Mouse (Mus musculus): ENCODE results near the gene Unc5cl.

The Unc5cl gene

DNA sequence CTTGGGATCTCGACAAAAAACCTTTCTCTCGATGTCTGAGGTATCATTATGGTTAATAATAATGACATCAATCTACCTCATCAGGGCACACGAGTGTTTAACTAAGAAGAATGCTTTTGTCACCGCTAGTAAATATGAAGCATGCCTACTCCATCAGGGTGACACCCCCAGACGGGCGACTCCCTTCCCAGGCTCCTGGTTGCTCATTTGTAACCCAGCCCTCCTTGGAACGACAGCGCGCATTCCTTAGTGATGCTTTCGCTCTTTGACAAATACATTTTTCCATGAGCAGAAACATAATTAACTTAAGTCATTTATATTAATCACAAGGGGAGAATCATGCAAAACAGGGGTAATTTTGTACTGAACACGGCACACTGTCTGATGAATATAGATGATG is 88.0 kb downstream of the Unc5cl start:
- DNase-seq: peak; percentile 26 to 53

DNA sequence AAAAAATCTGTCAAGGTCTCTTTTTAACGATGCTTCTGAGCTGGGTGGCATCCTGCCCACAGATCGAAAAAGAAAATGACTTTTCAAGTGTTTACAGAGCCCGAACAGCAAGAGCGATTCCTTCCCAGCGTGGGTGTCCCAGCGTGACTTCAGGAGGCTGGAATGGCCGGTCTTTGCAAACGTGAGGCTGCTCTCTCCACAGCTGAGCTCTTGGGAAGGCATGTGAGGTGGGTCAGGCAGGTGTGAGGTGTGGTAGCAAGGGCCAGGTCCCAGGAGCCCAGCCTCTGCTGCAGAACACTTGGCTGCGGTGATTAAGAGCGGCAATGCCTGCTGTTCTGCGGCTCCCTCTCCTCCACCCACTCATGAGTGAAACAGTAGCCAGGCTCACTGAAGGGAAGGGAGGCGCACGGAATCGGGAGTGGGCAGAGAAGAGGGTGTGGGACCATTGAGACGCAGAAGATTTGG is 88.6 kb downstream of the Unc5cl start:
- DNase-seq: peak; percentile 24 to 39

DNA sequence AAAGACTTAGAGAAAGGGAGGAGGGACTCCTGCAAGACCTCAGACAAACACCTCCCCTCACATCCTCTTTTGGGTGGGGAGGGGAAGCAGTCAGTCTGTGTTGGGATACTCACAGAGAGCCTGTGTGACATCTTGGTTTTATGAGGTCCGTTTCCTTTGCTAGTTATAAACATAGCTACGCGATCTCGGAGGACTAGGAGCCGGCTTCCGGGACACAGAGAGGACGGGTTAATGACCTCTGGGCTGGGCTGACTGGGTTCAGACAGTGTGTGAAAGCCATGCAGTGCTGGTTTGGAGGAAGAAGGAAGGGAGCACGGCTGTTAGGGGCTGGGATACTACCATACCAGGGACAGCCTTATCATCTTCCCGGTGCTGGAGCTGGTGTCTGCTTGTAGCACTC is 90.0 kb downstream of the Unc5cl start:
- peak; percentile 45 to 63 for DNase-seq

DNA sequence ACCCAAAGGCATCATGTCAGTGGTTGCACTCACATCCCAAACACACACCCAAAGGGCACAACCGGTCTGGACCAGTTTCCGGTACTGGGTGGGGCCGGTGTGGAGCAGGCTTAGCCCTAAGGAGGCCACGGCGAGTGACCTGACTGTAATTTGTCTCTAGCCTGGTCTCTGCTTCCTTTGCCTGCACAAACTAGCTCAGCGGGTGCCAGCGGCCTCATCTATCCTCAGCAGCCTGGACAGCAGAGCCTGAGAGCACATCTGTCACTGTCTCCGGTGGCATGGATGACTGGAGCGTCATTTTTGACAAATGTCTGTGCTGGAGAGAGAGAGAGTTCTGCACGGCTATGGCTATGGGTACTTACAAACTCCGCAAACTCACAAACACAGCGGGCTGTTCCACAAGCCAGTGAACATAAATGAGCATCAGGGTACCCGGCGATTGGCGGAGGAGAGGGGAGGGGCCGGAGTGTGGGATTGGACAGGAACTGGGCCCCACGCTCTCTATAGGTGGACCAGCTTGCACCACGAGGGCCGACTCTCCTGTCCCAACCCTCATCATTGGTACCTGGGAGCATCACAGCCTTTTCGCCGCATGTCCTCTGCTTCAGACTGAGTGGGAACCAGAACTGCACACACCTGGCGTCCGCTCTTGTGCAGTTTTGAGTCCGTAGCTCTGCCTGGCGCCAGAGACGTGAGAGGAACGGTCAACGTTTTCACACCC is 90.7 kb downstream of the Unc5cl start:
- peak; percentile 43 to 60 for DNase-seq

DNA sequence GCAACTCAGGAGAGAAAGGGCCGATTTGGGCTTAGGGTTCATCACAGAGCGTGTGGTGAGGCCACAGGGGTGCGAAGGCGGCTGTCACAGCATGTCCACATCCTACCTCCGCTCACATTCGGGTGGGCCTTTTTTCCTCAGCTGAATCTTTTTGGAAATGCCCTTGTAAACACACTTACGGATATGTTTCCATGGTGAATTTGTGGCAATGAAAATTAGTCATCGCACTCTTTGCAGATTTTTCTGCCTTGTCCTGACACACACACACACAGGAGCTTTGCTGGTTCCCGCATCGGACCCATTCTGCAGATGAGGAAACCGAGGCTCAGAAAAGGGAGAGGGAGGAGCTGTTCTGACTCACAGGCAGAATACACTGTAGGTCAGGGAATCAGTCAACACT is 91.3 kb downstream of the Unc5cl start:
- DNase-seq: no peak

DNA sequence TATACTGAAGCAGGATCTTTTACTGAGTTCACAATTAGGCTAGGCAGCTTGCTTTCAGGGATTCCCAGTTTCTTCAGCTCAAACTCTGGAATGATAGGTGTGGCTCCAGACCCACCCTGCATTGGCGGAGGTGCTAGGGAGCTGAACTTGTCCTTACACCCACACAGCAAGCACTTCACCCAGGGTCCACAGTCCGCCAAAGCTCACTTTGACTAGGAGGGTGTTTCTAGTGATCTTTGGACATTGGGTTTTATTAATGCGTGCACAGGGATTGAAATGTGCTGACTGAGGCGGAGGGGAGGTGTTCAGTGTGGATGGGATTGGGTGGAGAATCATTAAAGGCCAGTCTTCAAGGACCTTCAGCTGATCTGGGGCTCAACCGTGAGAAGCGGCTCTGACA is 93.0 kb downstream of the Unc5cl start:
- peak; percentile 11 to 49 for DNase-seq

DNA sequence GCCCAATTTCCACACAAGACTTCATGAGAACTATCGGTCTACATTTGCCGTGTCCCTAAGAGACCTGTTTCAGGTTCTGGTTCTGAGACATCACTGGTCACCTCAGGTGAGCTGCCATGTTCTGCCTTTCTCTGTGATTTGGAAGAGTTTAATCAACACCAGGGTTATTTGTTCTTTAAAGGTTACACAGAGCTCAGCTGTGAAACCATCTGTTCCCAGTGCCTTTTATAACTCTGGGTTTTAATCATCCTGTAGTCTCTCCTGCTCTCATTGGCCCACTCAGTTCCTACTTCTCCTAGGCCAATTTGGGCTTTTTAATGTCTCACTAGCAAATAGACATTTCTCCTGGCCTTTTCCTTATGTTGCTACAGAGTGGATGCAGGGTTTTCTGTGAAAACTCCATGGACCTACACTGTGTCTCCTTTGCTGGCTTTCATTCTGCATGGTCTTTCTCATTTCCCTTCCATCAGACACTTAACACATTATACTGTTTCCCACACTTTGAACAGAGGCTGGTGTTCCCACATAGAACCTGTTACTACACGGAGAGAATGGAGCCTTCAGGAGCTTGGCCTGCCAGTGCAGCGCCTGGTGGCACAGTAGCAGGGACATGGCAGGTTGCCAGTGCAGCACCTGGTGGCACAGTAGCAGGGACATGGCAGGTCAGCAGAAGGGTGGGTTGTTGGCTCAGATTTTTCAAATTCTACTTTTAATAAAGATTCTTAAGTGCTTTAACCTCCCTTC is 97.3 kb downstream of the Unc5cl start:
- peak; percentile 22 to 31 for DNase-seq

DNA sequence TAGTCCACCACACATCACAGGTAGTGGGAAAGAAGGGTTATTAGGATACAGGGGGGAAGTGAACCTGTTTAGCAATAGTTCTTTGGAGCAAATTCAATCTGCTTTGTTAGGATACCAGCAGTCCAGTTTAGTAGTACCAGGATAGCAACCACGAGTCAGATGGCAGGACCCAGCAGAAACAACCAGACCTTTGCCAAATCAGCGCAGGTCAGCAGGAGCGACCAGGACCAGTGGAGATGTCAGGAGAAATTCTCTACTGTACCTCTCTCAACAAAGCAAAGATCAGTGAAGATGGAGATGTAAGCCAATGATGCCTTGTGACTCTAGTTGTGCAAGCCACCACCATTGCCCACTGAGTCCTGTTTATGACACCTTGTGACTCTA is 97.8 kb downstream of the Unc5cl start:
- no peak for DNase-seq

DNA sequence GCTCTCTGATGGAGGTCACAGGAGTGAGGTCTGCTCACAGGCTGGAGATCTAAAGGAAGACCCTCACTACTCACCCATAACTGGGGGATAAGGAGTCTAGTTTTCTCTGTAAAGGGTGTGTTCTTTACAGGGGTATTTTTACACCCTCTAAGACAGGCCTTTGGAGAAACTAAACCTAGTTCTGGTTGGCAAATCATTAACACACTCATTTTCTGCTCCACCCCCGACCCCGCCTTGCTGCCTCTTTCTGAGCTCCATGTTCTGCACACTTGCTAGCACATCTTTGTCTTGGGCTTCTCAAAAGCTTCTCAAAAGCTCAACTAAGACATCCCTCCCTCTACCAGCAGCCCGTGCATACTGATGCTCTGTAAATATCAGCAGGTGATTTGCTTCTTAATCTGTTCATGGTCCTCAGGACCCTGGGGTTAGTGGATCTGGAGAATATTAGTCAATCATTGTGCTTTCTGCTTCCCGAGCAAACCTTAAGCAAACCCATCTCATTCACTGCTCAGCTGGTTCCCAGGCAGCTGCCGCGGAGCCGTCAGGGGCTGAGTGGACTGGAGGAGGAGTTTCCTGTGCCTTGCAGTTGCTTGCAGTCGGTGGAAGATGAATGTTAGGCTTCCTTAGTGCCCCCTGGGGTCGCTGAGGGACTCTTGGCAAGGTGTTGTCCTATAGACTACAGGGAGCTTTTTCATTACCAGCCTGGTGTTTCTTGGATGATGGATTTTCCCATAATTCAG is 101.7 kb downstream of the Unc5cl start:
- DNase-seq: peak; percentile 45 to 64

DNA sequence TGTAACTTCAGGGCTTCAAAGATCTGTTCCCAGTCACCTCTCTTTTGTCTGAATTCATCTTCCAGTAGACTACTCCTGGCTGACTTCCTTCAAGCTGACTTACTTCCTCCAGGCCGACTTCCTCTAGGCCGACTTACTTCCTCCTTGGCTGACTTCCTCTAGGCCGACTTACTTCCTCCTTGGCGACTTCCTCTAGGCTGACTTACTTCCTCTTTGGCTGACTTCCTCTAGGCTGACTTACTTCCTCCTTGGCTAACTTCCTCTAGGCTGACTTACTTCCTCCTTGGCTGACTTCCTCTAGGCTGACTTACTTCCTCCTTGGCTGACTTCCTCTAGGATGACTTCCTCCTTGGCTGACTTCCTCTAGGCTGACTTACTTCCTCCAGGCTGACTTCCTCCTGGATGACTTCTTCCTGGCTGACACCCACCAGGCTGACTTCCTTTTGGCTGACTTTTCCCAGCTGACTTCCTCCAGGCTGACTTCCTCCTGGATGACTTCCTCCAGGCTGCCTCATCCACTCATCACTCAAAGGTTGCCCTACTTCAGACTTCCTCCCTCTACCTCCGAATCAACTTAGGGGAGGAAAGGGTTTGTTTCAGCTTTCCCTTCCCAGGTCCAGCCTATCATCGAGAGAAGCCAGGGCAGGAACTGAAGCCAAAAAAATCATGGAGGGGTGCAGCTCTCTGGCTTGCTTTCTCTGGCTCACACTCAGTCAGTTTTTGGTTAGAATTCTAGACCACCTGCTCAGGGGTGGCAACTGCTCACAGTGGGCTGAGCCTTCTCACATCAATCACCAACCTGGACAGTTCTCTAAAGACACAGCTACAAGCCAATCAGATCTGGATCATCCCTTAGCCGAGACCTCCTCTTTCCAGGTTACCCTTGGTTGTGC is 103.4 kb downstream of the Unc5cl start:
- no peak for DNase-seq

DNA sequence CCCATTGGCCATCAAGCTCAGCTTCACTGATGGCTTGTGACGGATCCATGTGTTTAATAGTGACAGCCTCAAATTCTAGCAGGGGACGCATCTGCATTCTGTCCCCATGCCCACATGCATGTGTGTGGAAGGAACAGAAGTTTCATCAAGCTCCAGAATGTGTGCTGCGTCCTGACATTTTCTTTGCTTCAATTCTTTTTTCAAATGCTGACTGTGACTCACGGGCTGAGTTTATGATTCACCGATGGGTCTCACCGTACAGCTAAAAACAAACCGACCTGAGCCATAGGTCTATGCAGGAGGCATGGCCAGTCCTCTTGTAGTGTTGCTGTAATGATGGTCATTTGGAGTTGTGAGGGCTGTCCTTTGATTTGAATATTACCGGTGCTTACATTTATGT is 110.2 kb downstream of the Unc5cl start:
- DNase-seq: no peak

DNA sequence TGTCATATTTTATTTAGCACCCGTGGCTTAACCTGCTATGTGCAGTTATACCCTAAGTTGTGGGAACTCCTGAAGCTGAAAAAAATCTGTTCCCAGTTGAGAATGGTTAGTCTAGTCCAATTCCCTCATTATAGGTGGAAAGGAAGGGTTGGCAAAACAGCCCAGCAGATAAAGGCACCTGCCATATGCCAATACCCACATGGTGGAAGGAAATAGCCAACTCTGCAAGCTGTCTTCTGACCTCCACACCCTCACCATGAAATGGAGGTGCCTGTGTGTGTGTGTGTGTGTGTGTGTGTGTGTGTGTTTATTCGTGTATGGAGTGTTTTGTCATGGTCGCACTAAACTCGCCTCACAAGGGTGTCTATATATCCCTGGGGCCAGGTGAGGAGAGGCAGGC is 115.0 kb downstream of the Unc5cl start:
- no peak for DNase-seq

DNA sequence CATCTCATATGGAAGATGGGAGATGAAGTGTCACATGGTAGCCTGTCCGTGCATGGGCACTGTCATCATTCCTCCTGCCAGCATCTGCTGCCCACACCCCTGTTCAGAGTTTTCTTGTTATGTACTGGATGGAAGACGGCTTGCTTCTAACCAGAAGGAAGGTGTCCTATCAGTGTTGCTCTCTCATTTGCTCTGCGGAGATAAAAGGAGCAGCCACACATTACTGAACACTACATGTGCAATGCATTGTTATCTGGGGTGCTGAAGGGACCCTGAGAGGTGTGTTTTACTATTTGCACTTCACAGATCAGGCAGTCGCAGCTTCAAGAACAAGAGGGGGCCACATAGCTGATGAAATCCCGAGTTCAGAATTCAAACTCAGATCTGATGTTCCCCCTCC is 126.5 kb downstream of the Unc5cl start:
- DNase-seq: no peak

DNA sequence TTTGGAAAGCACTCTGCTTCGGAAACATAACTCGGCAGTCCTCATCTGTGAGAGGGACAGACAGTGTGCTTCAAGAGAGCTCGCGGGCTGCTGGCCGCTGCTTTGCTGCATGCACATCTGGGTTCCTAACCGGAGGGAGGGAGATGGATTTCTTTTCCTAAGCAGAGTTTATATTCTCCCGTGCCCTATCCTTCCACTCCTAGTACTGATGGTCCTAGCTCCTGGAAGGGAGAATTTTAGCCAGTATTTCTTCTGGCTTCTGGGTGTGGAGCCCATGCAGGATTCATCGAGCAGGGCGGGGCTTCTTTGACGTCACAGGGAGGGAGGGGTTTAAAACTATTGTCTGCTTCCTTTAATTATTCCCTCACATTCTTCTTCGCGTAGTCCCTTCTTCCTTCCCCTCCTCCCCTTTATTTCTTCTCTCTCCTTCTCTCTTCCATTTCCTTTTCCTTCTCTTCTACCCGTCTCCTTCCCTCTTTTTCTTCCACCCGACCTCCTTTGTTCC is 127.8 kb downstream of the Unc5cl start:
- DNase-seq: peak in 1 of 2 experiments; percentile 24

DNA sequence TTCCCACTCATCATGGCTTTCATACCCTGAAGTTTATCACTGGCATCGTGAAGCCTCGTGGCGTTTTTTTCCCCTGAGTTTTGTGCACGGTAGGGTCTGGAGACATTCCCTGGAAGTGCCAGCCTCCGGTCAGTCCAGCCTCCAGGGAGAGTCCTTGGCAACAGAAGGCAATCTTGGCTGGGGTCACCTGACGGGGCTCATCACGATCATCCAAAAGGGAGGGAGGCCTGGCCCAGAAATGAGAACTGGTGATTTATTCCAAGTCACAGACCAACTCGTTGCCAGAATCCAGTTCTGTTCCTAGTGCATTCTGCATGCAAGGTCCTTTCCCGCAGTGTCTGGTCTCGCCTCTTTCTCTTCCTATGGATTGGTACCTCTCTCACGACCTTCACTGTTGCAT is 128.7 kb downstream of the Unc5cl start:
- DNase-seq: no peak

DNA sequence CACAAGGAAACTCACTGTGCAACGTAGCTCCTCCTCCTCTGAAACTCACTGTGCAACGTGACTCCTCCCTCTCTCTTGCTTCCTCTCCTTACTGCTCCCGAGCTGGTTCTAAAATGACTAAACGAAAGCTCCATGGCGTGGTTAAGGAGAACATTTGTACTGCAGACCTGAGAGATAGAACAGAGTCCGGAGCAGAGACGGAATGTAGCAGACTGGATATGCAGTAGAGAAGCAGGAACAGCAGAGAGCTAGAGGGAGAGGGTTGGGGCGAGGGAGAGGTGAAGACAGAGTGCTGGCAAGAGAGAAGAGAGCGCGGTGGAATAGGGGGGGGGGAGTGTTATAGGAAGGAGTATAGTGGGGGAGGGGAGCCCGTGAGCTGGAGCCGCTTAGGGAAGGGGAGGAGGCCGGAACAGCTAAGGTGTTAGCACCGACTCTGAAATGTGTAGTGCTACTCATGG is 131.2 kb downstream of the Unc5cl start:
- DNase-seq: peak; percentile 23 to 41

DNA sequence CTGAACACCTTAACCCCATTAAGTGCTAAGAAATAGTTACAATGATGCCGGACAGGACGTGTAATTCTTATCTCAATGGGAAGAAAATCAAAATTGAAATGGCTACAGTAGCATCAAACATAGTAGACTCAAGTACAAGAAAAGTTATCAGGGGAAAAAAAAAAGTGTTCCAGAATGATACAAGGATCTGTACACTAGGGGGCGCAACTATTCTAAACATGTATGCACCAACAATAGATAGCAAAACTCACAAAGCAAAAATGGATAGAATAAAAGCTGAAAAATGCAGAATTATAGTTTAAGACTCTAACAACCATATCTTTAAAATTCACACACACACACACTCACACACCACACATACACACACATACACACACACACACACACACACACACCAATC is 134.0 kb downstream of the Unc5cl start:
- no peak for DNase-seq
